Mouse (Mus musculus): Measurements from ENCODE around the gene Efcab5. TPM values are rescaled to one million over a fixed set of nuclear protein-coding genes. Genes with fewer than 3 reads are reported as not detected.
"Not testable (repeated sequence)": the region's sequence is repeated elsewhere in the genome, so short reads cannot be mapped to it uniquely, and the experiment has no call there.

Efcab5 gene
- polyA plus RNA-seq, 1 experiment from 2014 or later = 0.56 TPM

DNA sequence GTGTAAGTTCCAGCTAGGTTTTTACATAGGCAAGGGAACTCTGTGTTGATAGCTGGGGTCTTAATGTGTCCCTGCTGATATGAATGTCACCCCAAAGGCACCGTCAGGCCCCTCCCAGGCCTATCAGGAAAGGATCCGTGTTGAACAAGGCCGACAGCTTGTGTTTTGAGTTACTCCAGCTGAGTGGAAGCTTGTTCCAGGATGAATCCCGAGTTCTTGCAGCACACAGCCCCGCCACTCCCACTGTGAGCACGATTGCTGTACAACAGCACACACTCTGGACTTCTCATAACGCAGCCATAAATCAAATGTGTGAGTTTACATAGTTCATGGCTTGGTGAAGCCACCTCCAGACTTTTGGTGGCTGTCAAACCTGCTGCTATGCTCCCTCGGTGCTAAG, 94.6 kb downstream of the Efcab5 start:
- no peak for ATAC-seq
- Histone ChIP-seq H3K9ac (ENCODE audit: low read depth, low read length) (no peak overlapping the region), H3K4me2 (ENCODE audit: low read length) (no peak overlapping the region), H3K4me1 (ENCODE audit: control insufficient read depth, insufficient read depth, low read depth, low read length) (no peaks in the 10 kb centered on the region), H3K4me3 (ENCODE audit: low read length) (no peak overlapping the region), H3K27me3 (replicated peaks; ENCODE audit: control insufficient read depth, insufficient read depth, low read length) (no peaks in the 10 kb centered on the region), H3K27ac (ENCODE audit: low read depth, low read length) (no peak overlapping the region), H3K36me3 (ENCODE audit: control insufficient read depth, insufficient read depth, low read length) (no peaks in the 10 kb centered on the region), H3K9me3 (ENCODE audit: control insufficient read depth, low read length) (no peaks in the 10 kb centered on the region)
- 70% methylated on average over 8 of the region's 8 CpGs for WGBS

DNA sequence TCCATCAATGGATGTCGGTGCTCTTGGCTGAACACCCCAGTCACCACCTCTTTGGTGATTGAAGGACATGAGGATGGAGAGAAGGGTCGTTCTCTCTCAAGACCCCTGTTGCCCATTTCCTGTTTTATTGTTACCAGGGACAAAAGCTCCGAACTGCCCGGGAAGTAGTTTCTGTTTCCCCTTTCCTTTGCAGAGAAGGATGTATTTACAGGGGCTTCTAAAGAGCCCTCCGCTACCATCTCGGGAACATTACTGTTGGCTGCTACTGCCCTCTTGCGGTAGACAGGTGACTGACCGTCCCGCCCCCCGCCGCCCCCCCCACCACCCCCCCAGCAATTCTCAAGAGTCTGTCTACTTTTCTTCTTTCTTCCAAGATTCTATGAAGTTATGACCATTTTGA, 95.6 kb downstream of the Efcab5 start:
- peak overlapping the region; percentile 46 for H3K4me2 ChIP-seq (ENCODE audit: low read length)
- H3K9ac ChIP-seq (ENCODE audit: low read depth, low read length) = no peak overlapping the region
- H3K27me3 ChIP-seq (replicated peaks; ENCODE audit: control insufficient read depth, insufficient read depth, low read length) = no peaks in the 10 kb centered on the region
- H3K4me1 ChIP-seq (ENCODE audit: control insufficient read depth, insufficient read depth, low read depth, low read length) = no peaks in the 10 kb centered on the region
- no peak overlapping the region for H3K27ac ChIP-seq (ENCODE audit: low read depth, low read length)
- no peaks in the 10 kb centered on the region for H3K9me3 ChIP-seq (ENCODE audit: control insufficient read depth, low read length)
- WGBS = under 1% methylated on average over 11 of the region's 11 CpGs
- no peaks in the 10 kb centered on the region for H3K36me3 ChIP-seq (ENCODE audit: control insufficient read depth, insufficient read depth, low read length)
- no peak for ATAC-seq
- peak overlapping the region; percentile 10; the same call in 1 of the 2 replicates for H3K4me3 ChIP-seq (ENCODE audit: low read length)

DNA sequence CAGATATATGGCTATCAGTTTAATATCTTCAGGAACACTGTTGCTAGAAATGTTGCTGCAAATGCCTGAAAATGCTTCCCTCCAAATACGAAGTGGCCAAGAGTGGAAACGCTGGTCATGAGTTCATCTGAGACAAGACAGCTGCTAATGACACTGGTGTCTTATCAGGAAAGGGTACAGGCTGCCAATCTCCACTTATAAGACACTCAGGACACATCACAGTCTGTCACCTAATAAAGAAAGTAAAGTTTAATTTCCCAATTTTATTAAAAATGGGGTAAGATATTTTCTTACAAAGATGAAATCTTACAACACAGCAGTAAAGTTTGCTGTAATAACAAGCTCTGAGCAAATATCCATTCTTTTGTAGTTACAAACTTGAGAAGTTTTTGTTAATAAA, 99.6 kb downstream of the Efcab5 start:
- no peak for ATAC-seq
- Histone ChIP-seq H3K4me2 (ENCODE audit: low read length) (no peak overlapping the region), H3K4me1 (ENCODE audit: control insufficient read depth, insufficient read depth, low read depth, low read length) (no peaks in the 10 kb centered on the region), H3K27ac (ENCODE audit: low read depth, low read length) (no peak overlapping the region), H3K4me3 (ENCODE audit: low read length) (no peak overlapping the region), H3K9me3 (ENCODE audit: control insufficient read depth, low read length) (no peaks in the 10 kb centered on the region), H3K9ac (ENCODE audit: low read depth, low read length) (no peak overlapping the region), H3K27me3 (replicated peaks; ENCODE audit: control insufficient read depth, insufficient read depth, low read length) (no peaks in the 10 kb centered on the region), H3K36me3 (ENCODE audit: control insufficient read depth, insufficient read depth, low read length) (no peaks in the 10 kb centered on the region)
- 65% methylated on average over 2 of the region's 2 CpGs for WGBS

DNA sequence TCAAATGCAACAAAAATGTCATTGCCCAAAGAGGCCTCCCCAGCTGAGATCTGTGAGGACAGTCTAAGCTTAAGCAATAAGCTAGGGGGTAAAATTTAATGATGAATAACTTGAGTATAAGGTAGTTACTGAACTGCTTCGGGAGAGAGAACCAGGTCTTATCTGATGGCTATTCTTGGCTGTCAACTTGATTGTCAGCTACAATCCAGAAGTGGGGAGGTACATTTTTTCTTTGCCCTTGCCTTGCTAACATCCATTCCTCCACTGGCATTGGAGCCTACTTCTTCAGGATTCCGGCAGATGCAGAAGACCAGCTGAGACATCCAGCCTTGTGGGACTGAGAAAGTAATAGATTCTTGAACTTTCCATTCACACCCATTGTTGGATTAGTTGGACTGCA, 101.8 kb downstream of the Efcab5 start:
- no peak for ATAC-seq
- no peak overlapping the region for H3K9ac ChIP-seq (ENCODE audit: low read depth, low read length)
- WGBS = 83% methylated on average over 2 of the region's 2 CpGs

DNA sequence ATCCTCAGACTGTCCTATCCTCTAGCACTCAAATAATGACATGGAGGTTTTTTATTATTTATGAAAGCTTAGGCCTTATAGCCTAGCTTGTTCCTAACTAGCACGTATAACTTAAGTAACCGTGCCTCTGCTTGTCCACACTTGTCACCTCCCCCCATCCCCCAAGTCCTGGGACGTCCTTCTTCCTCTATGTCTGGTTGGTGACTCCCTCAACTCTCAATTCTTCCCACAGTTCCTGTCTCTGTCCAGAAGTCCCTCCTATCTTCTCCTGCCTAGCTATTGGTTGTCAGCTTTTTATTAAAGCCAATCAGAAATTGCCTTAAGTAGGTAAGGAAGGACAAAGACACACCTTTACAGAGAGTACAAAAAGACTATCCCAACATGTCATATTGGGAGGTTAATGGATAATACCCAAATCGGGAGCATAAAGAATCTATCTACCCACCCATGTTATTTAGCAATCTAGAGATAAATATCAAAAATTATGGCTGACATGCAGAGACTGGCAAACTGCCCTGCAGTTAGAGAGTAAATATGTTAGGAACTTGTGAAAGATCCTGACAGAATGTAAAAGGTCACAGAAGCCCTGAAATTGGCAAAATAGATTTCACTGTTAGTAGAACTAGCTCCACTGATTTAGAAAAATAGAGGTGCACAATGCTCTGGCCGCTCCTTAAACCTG, 104.6 kb downstream of the Efcab5 start:
- Histone ChIP-seq H3K27ac (ENCODE audit: low read depth, low read length) (no peak overlapping the region), H3K36me3 (ENCODE audit: control insufficient read depth, insufficient read depth, low read length) (no peaks in the 10 kb centered on the region), H3K4me3 (ENCODE audit: low read length) (no peak overlapping the region), H3K9ac (ENCODE audit: low read depth, low read length) (no peak overlapping the region), H3K27me3 (replicated peaks; ENCODE audit: control insufficient read depth, insufficient read depth, low read length) (peaks cover 3% of the 10 kb centered on the region; the same call in 1 of the 2 replicates), H3K9me3 (ENCODE audit: control insufficient read depth, low read length) (no peaks in the 10 kb centered on the region), H3K4me2 (ENCODE audit: low read length) (no peak overlapping the region), H3K4me1 (ENCODE audit: control insufficient read depth, insufficient read depth, low read depth, low read length) (no peaks in the 10 kb centered on the region)
- WGBS = 60% methylated on average over 5 of the region's 5 CpGs
- no peak for ATAC-seq

More for the DNA sequence above, 101.8 kb downstream of the Efcab5 start:
- no peak overlapping the region for H3K4me3 ChIP-seq (ENCODE audit: low read length)
- no peaks in the 10 kb centered on the region for H3K9me3 ChIP-seq (ENCODE audit: control insufficient read depth, low read length)
- no peak overlapping the region for H3K27ac ChIP-seq (ENCODE audit: low read depth, low read length)
- no peaks in the 10 kb centered on the region for H3K27me3 ChIP-seq (replicated peaks; ENCODE audit: control insufficient read depth, insufficient read depth, low read length)
- no peaks in the 10 kb centered on the region for H3K36me3 ChIP-seq (ENCODE audit: control insufficient read depth, insufficient read depth, low read length)
- no peaks in the 10 kb centered on the region for H3K4me1 ChIP-seq (ENCODE audit: control insufficient read depth, insufficient read depth, low read depth, low read length)
- H3K4me2 ChIP-seq (ENCODE audit: low read length) = no peak overlapping the region

DNA sequence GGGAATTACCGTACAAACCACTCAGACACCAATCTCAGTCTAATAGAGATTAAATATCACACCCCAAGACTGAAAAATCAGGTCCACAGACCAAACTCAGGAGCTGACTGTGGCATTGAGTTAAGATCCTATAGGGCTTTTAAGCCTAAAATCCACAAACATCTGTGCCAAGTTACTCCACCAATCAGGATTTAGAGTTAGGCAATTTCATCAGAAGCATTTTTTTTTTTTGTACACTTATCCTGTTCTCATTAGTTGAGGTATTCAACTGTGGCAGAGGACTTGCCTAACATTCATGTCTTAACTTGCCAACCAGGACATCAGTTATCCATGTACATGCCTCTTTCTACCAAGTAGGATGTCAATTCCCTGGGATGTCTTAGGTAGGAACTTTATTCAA, 109.4 kb downstream of the Efcab5 start:
- WGBS = 95% methylated on average over 1 of the region's 1 CpGs
- Histone ChIP-seq H3K27ac (ENCODE audit: low read depth, low read length) (no peak overlapping the region), H3K9me3 (ENCODE audit: control insufficient read depth, low read length) (no peaks in the 10 kb centered on the region), H3K27me3 (replicated peaks; ENCODE audit: control insufficient read depth, insufficient read depth, low read length) (peaks cover 3% of the 10 kb centered on the region; the same call in 1 of the 2 replicates), H3K36me3 (ENCODE audit: control insufficient read depth, insufficient read depth, low read length) (peaks cover 3% of the 10 kb centered on the region; the same call in 1 of the 2 replicates), H3K4me1 (ENCODE audit: control insufficient read depth, insufficient read depth, low read depth, low read length) (peaks cover 3% of the 10 kb centered on the region; the same call in 1 of the 2 replicates), H3K4me2 (ENCODE audit: low read length) (no peak overlapping the region), H3K4me3 (ENCODE audit: low read length) (no peak overlapping the region), H3K9ac (ENCODE audit: low read depth, low read length) (no peak overlapping the region)
- ATAC-seq = no peak

DNA sequence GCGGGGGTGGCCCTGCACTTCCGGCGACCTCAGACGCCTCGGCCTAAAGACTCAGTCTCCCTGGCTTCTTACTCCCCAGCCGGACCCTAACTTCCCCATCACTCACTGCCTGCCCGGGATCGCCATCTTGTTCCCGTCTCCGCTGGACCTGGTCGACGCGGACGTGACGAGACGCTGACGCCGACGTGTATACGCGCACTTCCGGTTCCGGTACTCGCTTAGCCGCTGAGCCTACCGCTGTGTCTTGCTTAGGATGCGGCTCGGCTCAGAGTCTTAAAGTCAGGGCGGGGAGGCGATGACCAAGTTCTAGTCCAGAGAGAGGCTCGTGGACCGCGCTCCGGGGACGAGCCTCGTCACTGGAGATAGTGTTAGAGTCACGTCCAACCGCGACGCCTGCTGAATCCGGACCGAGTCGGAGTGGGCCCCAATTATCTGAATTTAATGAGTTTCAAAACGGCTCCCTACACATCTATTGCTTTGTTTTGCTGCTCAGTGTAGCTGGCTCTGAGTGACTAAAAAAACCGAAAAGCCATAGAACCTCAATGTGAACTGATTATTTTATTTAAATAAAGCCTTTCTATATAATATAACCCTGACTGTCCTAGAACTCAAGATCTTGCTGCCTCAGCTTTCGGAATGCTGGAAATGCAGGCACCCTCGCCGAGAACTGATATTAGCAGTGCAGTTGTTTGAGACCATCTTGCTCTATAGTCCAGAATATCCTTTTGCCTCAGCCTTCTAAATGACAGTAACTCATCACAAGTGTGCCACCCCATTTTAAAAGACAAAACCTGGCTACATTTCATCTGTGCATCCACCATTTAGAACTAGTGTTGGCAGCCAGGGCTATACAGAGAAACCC, 110.3 kb downstream of the Efcab5 start, which contains the start of gene Nsrp1:
TSS of gene Nsrp1 (minus strand) at position 163 of the 862 bp plus-strand sequence.
- 4% methylated on average over 48 of the region's 48 CpGs for WGBS

DNA sequence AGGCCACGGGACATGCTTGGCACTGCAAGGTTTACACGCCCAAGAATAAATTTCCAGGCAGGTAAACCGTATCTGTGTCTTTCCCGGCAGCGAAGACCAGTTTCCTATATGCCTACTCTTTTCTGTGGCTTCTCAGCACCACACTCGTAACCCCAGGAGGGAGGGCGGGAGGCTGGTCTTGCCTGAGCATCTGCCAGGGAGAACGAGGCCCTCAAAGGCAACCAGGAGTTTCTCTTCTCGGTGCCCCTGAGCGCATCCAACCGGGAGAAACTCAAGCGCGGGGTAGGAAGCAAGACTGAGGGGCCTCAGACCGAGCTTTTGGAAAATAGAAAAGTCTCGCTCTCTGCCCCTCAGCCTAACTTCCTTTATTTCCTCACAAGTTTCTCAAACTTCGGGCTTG, 111.0 kb downstream of the Efcab5 start:
- Histone ChIP-seq H3K36me3 (ENCODE audit: control insufficient read depth, insufficient read depth, low read length) (peaks cover 3% of the 10 kb centered on the region; the same call in 1 of the 2 replicates), H3K4me3 (ENCODE audit: low read length) (peak overlapping the region; percentile 62), H3K27ac (ENCODE audit: low read depth, low read length) (peak overlapping the region; percentile 91), H3K9ac (ENCODE audit: low read depth, low read length) (peak overlapping the region; percentile 73), H3K4me2 (ENCODE audit: low read length) (peak overlapping the region; percentile 88), H3K9me3 (ENCODE audit: control insufficient read depth, low read length) (no peaks in the 10 kb centered on the region), H3K27me3 (replicated peaks; ENCODE audit: control insufficient read depth, insufficient read depth, low read length) (peaks cover 3% of the 10 kb centered on the region; the same call in 1 of the 2 replicates), H3K4me1 (ENCODE audit: control insufficient read depth, insufficient read depth, low read depth, low read length) (peaks cover 3% of the 10 kb centered on the region; the same call in 1 of the 2 replicates)
- WGBS = 6% methylated on average over 16 of the region's 16 CpGs
- ATAC-seq = 0 out of 2 replicates have a peak, but pooled peaks have one; percentile 5

More for the DNA sequence above, 110.3 kb downstream of the Efcab5 start, which contains the start of gene Nsrp1:
- Histone ChIP-seq H3K27me3 (replicated peaks; ENCODE audit: control insufficient read depth, insufficient read depth, low read length) (peaks cover 3% of the 10 kb centered on the region; the same call in 1 of the 2 replicates), H3K9me3 (ENCODE audit: control insufficient read depth, low read length) (no peaks in the 10 kb centered on the region), H3K27ac (ENCODE audit: low read depth, low read length) (peak within 1 kb of the TSS; percentile 91), H3K9ac (ENCODE audit: low read depth, low read length) (peak within 1 kb of the TSS; percentile 73), H3K4me1 (ENCODE audit: control insufficient read depth, insufficient read depth, low read depth, low read length) (peaks cover 3% of the 10 kb centered on the region; the same call in 1 of the 2 replicates), H3K36me3 (ENCODE audit: control insufficient read depth, insufficient read depth, low read length) (peaks cover 3% of the 10 kb centered on the region; the same call in 1 of the 2 replicates), H3K4me2 (ENCODE audit: low read length) (peak within 1 kb of the TSS; percentile 88), H3K4me3 (ENCODE audit: low read length) (peak within 1 kb of the TSS; percentile 62)
- ATAC-seq = peak; percentile 100

DNA sequence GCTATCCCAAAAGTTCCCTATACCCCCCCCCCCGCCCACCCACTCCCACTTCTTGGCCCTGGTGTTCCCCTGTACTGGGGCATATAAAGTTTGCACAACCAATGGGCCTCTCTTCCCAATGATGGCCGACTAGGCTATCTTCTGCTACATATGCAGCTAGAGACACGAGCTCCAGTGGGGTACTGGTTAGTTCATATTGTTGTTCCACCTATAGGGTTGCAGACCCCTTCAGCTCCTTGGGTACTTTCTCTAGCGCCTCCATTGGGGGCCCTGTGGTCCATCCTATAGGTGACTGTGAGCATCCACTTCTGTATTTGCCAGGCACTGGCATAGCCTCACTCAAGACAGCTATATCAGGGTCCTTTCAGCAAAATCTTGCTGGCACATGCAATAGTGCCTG, 111.4 kb downstream of the Efcab5 start:
- peak overlapping the region; percentile 73 for H3K9ac ChIP-seq (ENCODE audit: low read depth, low read length)
- H3K4me3 ChIP-seq (ENCODE audit: low read length) = peak overlapping the region; percentile 62
- ATAC-seq; H3K36me3 ChIP-seq (ENCODE audit: control insufficient read depth, insufficient read depth, low read length); H3K4me1 ChIP-seq (ENCODE audit: control insufficient read depth, insufficient read depth, low read depth, low read length); H3K27ac ChIP-seq (ENCODE audit: low read depth, low read length); H3K9me3 ChIP-seq (ENCODE audit: control insufficient read depth, low read length); H3K27me3 ChIP-seq (replicated peaks; ENCODE audit: control insufficient read depth, insufficient read depth, low read length): not testable (repeated sequence)
- 54% methylated on average over 4 of the region's 4 CpGs for WGBS
- H3K4me2 ChIP-seq (ENCODE audit: low read length) = peak overlapping the region; percentile 88
